Mouse (Mus musculus) hematopoietic stem cell, adult 5-6 weeks (primary cell): ENCODE results near the gene Myl4. TPM values are rescaled to one million over a fixed set of nuclear protein-coding genes. Genes with fewer than 3 reads are reported as not detected.
"Not testable (repeated sequence)": the region's sequence is repeated elsewhere in the genome, so short reads cannot be mapped to it uniquely, and the experiment has no call there.

ENCODE experiments used
- ATAC-seq, 2 experiments: fragments of 125-278 bp in 1 of 2; replicated peaks in 1 of 2; 2 replicates each; pipeline ENCODE4 v1.8.0; 2016 to 2017; ENCODE audit warnings: inconsistent platforms in 2 of 2, mild to moderate bottlenecking in 2 of 2, moderate number of reproducible peaks in 2 of 2, low read depth in 1 of 2, moderate TSS enrichment in 1 of 2; ENCODE audit not compliant: low FRiP score in 2 of 2, poor library complexity in 2 of 2, severe bottlenecking in 2 of 2, insufficient read depth in 1 of 2, low TSS enrichment in 1 of 2
- total RNA-seq: library from RNA; stranded (forward); fragments of 172-1452, 232-1000 nt; gene quantifications from 2 replicates; pipeline ENCODE4 v1.2.3, GENCODE M21; 2017

The Myl4 gene
- total RNA-seq, 1 experiment from 2014 or later = 3.9 TPM

DNA sequence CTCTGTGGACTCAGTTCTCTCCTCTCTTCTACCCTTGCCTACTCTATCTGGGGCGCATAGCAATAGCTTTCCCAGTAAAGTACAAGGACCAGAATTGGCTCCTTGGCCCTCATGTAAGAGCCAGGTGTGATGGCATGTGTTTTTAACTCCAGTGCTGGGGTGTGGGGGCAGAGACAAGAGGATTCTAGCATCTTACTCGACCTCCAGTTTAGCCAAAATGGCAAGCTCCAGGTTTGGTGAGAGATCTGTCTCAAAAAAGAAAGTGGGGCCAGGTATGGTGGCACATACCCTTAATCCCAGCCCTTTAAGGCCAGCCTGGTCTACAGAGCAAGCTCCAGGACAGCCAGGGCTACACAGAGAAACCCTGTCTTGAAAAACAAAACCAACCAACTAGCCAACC is 16.3 kb downstream of the Myl4 start:
- no peak for ATAC-seq

DNA sequence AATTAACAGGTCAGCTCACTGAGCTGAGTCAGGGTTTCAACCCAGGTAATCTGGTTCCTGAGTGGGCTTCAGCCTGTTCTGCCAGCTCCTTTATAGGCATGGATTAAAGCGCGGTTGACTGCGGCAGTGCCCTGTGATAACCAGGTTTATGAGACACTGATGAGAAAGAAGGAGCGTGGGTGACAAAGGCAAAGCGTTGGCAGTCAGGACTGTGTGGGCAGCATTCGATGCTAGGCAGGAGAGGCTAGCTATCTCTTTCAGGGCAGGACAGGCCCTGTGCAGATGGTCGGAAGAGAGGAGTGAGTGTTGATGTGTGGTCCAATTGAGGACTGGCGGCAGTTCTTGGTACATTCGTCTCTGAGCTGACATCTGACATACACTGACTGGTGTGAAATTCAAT is 17.3 kb downstream of the Myl4 start:
- ATAC-seq = no peak

DNA sequence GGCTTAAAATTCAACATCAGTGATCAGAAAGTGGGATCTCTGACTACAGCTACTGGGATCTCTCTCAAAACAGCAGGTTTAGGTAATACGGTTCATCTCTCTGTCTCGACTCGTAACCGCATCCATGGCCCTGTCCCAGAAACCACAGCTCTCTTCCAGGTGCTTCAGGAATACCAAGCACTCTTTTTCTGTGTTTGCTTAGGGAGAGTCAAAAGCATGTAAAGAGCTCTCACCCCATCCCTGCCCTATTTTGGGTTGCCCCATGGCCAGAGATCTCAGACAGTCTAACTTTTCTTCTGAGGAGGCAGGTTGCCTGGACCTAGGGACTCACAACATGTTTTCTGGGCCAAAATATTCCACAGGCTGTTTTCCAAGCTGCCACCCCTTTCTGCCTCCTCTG is 17.9 kb downstream of the Myl4 start:
- ATAC-seq = no peak

DNA sequence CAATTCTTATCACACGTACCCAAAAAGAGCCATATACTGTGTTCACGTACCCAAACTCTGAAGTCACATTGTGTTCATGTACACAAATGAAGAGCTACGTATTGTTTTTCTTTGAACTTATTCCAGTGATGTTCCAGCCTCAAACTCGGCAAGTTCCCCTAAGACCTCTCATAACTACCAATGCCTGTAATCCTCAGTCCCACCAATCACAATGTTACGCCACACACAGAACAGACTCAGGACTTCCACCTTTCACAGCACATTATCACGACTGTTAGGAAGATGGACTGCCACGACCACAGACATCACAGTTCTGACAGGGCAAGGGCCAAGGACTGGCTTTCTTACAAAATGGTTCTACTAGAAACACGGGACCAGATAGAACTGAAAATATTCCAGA is 20.1 kb downstream of the Myl4 start:
- not testable (repeated sequence) for ATAC-seq

DNA sequence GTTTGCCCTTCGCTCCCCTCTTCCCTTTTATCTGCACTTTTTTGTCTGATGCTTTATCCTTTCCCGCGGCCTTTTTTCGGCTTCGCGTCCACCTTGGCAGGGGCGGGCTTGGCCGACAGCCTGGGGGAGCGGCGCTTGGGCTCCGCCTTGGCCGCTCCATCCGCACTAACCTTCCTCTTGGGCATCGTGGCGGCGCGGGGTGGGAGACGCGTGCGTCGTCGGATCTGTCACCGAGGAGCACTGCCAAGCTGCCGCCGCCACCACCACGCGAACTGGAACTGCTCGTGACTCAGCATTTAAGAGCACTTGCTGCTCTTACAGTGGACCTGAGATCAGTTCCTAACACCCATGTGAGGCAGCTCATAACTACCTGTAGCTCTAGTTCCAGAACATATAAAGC is 20.9 kb downstream of the Myl4 start:
- peak; percentile 91 to 94 for ATAC-seq

DNA sequence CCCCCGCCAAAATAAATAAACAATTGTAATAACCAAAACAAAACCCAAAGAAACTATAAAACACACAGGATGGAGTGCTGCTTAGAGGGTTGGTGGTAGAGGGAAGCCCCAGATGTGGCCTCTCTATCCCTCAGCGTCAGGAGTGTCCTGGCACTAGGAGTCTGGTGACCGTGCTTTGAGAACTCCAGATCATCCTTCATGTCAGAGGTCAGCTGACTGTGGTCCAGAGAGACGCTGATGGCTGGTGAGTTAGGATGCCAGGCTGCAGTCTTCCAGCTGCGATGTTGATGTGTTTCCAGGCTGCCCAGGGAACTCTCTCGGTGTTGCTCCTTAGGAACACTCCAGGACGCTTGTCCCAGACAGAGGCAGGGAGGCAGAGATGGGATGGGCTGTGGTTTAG is 21.6 kb downstream of the Myl4 start:
- ATAC-seq = no peak

DNA sequence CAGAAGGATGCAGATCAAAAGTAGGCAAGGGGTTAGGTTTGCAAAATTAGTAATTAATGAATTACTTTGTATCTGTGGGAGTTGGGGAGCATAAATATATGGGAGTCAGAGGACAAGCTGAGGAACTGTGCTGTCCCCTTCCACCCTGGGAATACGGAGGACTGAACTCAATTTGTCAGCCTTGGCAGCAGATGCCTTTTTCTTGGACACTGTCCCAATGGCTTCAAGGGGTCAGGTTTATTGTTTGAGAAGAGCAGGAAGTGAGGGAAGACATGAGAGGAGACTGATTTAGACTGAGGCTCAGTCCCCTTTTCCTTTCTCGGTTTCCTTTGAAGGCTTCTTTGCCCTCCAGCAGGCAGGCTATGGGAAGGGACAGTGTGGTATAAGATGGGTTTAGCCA is 22.1 kb downstream of the Myl4 start:
- ATAC-seq = no peak

DNA sequence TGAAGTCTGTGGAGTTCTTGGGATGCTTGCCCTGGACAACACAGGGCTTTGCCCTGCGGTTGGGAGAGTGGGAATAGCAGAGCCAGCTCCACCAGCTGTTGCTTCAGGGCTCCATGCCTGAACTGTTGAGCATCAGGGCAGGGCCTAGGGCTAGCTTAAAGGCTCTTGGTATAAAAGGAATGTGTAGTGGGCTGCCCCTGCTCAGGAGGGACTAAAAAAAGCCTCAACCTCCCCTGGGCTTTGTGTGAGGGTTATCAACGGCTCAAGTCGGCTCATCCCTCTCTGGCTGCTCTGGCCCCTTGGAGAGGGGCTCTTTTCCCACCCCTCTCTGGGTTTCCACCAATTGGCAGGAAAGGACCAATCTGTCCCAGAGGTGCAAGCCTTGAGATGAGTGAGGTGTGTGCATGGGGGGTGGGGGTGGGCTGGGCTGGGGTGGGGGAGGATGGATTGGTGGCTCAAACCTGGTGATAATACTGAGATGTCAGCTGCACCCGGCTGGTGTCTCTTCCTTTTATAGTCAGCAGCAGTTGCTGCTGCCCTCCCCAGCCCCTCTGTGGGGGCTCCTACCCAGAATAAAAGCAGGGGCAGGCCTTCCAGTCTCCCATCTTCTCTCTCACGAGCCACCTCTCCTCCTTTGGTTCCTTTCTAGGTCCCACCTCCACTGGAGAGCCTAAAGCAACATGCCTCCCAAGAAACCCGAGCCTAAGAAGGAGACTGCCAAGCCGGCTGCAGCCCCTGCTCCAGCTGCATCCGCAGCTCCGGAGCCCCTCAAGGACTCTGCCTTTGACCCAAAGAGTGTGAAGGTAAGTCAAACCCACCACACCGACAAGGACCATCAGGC is 26.5 kb downstream of the Myl4 start:
- ATAC-seq = no peak

DNA sequence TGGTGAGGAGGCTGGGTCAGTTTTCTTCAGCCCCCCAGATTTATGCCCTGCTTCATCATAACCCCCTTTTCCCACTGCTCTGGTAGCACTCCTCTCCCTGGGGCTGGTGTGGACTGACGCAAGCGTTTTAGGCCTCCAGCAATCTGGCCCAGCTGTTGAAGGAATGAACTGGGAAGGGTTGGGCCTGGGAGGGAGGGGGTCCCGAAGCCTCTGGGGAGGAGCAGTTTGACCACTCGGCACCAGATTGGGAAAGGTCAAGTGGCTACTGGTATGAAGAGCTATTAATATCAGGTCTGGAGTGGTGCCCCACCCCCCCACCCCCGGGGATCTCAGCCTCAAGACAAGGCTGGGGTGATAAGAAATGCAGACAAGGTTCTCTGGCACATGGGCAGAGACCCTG is 27.6 kb downstream of the Myl4 start:
- no peak for ATAC-seq

DNA sequence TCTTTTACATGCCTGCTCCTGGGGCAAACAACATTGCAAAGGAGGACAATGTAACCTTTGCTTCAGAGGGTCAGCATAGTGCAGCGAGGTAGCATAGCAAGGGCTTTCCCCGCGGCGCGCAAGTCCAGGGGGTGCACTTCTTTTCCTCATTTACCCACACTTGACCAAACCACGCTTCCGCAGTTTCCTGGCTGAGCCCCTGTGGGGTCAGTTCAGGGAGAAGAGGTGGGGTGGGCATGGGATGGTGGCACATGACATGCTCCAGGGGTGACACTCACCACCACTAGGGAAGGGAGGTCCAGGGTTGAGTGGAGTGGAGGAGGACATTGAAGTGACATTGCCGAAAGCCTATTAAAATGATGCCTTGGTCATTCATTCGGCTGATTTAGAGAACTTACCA is 28.6 kb downstream of the Myl4 start:
- no peak for ATAC-seq

DNA sequence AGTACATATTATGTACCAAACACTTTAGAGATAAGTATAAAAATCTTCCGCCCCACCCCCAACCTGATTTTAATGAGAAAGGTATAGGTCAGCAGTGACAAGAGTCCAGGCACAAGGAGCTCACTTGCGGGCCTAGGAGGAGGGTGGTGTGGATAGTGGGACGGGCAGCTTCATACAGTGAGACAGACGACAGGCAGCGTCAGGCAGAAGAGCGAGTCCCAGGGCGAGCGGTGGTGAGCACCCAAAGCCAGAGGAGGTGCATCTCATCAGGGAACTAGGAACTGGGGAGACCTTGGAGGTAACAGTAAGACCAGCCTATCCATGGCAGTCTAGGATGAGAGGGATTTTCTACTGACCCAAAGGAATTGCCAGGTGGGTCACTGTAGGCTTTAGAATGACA is 29.1 kb downstream of the Myl4 start:
- ATAC-seq = no peak

DNA sequence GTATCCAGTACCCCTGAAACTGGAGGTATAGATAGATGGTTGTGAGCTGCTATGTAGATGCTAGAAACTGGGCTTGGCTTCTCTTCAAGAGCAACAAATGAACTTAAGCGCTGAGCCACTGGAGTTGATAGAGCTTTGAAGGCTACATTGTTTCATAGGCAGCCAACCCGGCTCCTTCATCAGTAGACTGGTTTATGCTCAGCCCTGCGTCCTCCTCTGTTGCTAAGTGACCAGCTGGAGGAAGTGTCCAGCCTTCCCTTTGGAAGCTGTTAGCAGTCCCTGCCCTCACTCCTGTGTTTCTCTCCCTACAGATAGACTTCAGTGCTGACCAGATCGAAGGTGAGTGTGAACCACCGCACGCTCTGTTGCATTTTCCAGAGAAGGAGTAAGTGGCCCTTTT is 29.6 kb downstream of the Myl4 start:
- ATAC-seq = no peak

DNA sequence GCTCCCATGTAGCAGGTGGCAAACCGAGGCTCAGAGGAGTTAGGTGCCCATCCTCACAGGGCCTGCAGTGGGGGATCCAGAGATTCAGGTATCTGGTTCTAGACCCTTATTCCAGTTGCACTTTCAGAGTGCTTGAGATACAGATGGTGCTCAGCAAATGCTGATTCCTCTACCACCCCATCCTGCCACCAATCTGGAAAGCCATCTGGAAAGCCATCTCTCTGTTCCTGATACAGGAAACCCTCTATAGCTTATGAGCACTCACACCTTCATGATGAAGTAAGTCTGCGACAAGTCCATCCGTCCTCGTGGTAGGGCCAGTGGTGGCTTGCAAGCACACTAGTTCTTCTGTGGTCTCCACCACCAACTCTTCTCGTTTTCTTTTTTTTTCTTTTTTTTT is 30.1 kb downstream of the Myl4 start:
- no peak for ATAC-seq

DNA sequence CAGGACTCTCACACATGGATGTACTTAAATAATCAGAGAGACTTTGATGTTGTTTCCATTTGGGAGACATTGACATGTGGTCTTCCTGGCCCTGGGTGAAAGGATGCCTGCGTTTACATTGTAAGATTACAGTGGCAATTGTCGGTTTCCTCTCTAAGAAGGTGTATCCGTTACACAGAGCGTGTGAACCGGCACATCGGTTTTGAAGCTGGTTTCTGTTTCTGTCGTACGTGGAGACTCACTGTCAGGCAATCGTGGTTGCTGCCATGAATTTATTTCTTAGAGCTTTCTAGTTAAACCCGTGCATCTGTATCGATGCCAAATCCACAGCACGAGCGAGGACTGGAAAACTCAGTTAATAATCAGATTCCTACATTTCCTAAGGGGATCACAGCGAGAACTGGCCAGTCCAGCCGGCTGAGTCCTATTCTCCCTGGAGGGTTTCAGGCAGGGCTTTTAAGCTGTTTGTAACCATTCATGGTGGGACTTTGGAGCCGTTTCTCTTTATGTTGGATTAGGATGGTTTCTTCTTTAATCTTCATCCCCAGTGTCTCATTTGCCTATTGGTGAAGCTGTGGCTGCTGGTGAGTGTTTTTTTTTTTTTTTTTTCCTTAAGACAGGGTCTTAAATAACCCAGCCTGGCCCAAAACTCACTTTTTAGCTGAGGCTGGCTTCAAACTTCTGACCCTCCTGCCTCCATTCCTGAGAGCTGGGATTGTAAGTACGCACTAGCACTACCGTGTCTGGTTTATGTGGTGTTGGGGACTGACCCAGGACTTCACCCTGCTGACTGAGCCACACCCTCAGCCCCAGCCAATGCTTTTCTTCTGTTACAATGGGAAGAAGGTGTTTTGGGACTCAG is 31.2 kb downstream of the Myl4 start:
- peak; percentile 84 to 92 for ATAC-seq

DNA sequence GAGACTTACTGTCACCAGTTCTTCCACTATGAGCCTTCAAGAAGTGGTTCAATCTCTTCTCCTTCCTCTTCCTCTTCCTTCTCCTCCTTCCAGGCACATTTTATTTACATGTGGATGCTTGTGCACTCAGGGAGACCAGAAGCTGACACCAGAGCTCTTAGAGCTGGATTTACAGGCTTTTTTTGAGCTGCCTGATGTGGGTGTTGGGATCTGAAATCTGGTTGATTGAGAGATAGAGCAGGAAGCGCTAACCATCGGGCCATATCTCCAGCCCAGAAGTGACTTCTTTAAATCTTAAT is 31.8 kb downstream of the Myl4 start:
- no peak for ATAC-seq

DNA sequence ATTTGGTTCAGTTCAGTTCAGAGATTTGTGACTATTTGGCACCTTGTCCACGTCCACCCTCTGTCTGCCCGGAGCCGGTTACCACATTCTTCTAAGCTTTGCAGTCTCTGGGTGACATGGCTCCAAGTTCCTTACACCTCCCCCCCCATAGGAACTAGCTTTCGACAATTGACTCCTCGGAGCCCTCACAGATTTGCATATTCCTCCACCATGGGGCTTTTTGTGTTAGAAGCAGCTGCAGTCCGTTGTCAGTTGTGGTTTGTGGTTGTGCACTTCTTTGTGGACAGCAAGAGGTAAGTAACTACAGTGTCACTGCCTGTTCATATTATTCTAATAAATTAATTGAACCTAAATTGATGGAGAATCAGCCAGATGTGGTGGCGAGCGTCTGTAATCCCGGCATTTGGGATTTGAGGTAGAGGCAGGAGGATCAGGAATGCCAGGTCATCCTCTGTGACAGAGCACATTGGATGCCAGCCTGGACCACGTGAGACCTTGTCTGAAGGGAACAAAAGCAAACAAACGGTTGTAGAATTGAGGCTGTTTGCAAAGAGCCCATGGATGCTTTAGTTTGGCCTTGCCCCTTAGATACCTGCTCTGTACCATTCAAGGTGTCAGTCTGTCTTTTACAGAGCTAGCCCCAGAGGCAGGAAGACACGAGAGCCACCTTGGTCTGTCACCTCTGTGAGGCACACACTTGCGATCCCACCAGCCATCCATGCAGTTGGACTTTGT is 32.3 kb downstream of the Myl4 start:
- peak; percentile 16 to 18; a peak in 3 of 4 replicates for ATAC-seq

DNA sequence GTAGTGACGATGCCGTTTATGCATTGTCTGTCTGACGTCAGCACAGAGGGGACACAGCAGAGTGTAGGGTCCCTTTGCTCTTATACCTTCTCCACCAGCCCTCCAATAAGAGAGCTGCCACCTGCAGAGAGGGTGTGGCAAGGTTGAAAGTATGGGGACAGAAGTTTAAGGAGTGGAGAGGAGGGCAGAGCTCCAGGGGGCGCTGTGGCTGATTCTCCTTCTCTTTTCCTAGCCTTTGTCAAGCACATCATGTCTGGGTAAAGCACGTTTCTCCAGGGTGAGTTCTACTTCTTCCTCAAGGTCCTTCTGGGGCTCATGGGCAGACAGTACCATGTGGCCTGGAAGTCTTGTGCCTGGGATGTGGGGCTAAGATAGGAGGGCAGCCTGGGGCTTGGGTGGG is 35.0 kb downstream of the Myl4 start:
- no peak for ATAC-seq

DNA sequence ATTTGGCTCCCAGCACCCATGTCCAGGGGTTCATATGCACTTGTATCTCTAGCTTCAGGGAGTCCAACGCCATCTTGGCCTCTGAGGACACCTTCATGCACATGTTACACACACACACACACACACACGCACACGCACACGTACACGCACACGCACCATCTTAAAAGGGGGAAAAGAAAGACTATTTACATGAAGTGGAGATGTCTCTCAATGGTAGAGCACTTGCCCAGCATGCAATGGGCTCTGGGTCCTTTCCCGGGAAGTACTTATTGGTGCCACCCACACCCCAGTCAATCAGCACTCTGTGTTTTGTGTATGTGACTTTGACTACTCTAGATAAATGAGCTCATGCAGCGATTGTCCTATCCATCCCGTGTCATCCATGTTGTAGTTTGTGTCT is 37.4 kb downstream of the Myl4 start:
- no peak for ATAC-seq
